Mouse (Mus musculus): ENCODE measurements around the gene Wrap53. TPM values are rescaled to one million over a fixed set of nuclear protein-coding genes. Genes with fewer than 3 reads are reported as not detected.
A peak's percentile ranks its signal among the peaks of the same experiment; 100 is the strongest.

The Wrap53 gene
- total RNA-seq, 2 experiments from 2014 or later: 6.3 to 7.6 TPM

GRCm38 (mm10) chr11:69516661-69517060, 63.4 kb downstream of the Wrap53 start:
- intact Hi-C loops (cut with DNase I): no loop called here
- DNase-seq (ENCODE audit: extremely low spot score in 1 of 2, low spot score in 2 of 2): no peak

- intact Hi-C loops (cut with DNase I): no loop called here
- DNase-seq (ENCODE audit: extremely low spot score in 1 of 2, low spot score in 2 of 2): peak in 1 of 2 experiments; percentile 17
Measured at GRCm38 (mm10) chr11:69516151-69516640, 63.9 kb downstream of the Wrap53 start.

- intact Hi-C loops (cut with DNase I): loop anchor here (2.0 to 5.0 kb wide), 3 partner anchors 72 to 257 kb away; no protein-coding TSS in a partner anchor
- DNase-seq (ENCODE audit: extremely low spot score in 1 of 2, low spot score in 2 of 2): peak; percentile 57 to 69
Measured at GRCm38 (mm10) chr11:69513840-69514239, 66.2 kb downstream of the Wrap53 start.

Other genes starting within 250 kb of the Wrap53 start
- 10 to 100 TPM; 74.8 to 82.8 TPM for gene Rnf227, start 239.8 kb downstream of the Wrap53 start, total RNA-seq (2021)
- gene Chd3, start 210.8 kb downstream of the Wrap53 start, total RNA-seq (2021): 100 to 1,000 TPM; 525 to 527 TPM
- gene Naa38, start 184.8 kb downstream of the Wrap53 start, total RNA-seq (2021): 10 to 100 TPM; 84.2 to 85.7 TPM
- 10 to 100 TPM; 37.9 to 39.8 TPM for gene Cyb5d1, start 184.6 kb downstream of the Wrap53 start, total RNA-seq (2021)
- 1 to 10 TPM; 2.8 to 3.0 TPM for gene Tmem88, start 182.0 kb downstream of the Wrap53 start, total RNA-seq (2021)
- gene Kdm6b, start 166.6 kb downstream of the Wrap53 start, total RNA-seq (2021): 10 to 100 TPM; 42.7 to 43.9 TPM
- 1 to 10 TPM; 4.2 to 5.7 TPM for gene Dnah2, start 31.1 kb downstream of the Wrap53 start, total RNA-seq (2021)
- 100 to 1,000 TPM; 147 to 154 TPM for gene Efnb3, start 20.1 kb downstream of the Wrap53 start, total RNA-seq (2021)
- gene Trp53, start 104 bp upstream of the Wrap53 start, total RNA-seq (2021): 10 to 100 TPM; 20.5 to 26.1 TPM
- 100 to 1,000 TPM; 395 to 416 TPM for gene Atp1b2, start 25.7 kb upstream of the Wrap53 start, total RNA-seq (2021)
- gene Shbg, start 37.6 kb upstream of the Wrap53 start, total RNA-seq (2021): not detected
- 10 to 100 TPM; 12.7 to 15.2 TPM for gene Sat2, start 41.8 kb upstream of the Wrap53 start, total RNA-seq (2021)
- 10 to 100 TPM; 92.0 to 99.4 TPM for gene Fxr2, start 52.7 kb upstream of the Wrap53 start, total RNA-seq (2021)
- not detected for gene Sox15, start 75.1 kb upstream of the Wrap53 start, total RNA-seq (2021)
- 10 to 100 TPM; 87.3 to 95.6 TPM for gene Mpdu1, start 82.4 kb upstream of the Wrap53 start, total RNA-seq (2021)
- 10 to 100 TPM; 11.6 to 12.2 TPM for gene Cd68, start 85.9 kb upstream of the Wrap53 start, total RNA-seq (2021)
- 100 to 1,000 TPM; 455 to 466 TPM for gene Eif4a1, start 92.2 kb upstream of the Wrap53 start, total RNA-seq (2021)
- gene Senp3, start 101.8 kb upstream of the Wrap53 start, total RNA-seq (2021): 100 to 1,000 TPM in 1 of 2 experiments, 10 to 100 TPM in 1; 96.9 to 103 TPM
- 1 to 10 TPM in 1 of 2 experiments, under 1 TPM in 1; 0.39 to 1.6 TPM for gene Tnfsf13, start 105.5 kb upstream of the Wrap53 start, total RNA-seq (2021)
- gene Tnfsf12, start 115.6 kb upstream of the Wrap53 start, total RNA-seq (2021): 1 to 10 TPM; 7.4 TPM
- 1 to 10 TPM in 1 of 2 experiments, under 1 TPM in 1; 0.81 to 1.5 TPM for gene Tnfsfm13, start 115.8 kb upstream of the Wrap53 start, total RNA-seq (2021)
- 10 to 100 TPM; 52.1 to 52.9 TPM for gene Polr2a, start 178.4 kb upstream of the Wrap53 start, total RNA-seq (2021)
- not detected for gene Slc35g3, start 181.7 kb upstream of the Wrap53 start, total RNA-seq (2021)
- gene Zbtb4, start 185.7 kb upstream of the Wrap53 start, total RNA-seq (2021): 10 to 100 TPM; 57.1 to 67.6 TPM
- gene Chrnb1, start 215.7 kb upstream of the Wrap53 start, total RNA-seq (2021): 1 to 10 TPM in 1 of 2 experiments, under 1 TPM in 1; 0.95 to 1.2 TPM
- gene Fgf11, start 221.6 kb upstream of the Wrap53 start, total RNA-seq (2021): 10 to 100 TPM; 20.0 to 21.5 TPM
- gene Tmem102, start 225.4 kb upstream of the Wrap53 start, total RNA-seq (2021): not detected
- not detected for gene Gm39566, start 235.0 kb upstream of the Wrap53 start, total RNA-seq (2021)
- not detected for gene Spem2, start 238.2 kb upstream of the Wrap53 start, total RNA-seq (2021)
- under 1 TPM; 0.45 to 0.57 TPM for gene Spem1, start 241.9 kb upstream of the Wrap53 start, total RNA-seq (2021)